Mouse (Mus musculus): ENCODE measurements around the gene Abcc1. TPM values are rescaled to one million over a fixed set of nuclear protein-coding genes. Genes with fewer than 3 reads are reported as not detected.

The Abcc1 gene
- polyA plus RNA-seq, 1 experiment from 2014 or later = 11.2 TPM

DNA sequence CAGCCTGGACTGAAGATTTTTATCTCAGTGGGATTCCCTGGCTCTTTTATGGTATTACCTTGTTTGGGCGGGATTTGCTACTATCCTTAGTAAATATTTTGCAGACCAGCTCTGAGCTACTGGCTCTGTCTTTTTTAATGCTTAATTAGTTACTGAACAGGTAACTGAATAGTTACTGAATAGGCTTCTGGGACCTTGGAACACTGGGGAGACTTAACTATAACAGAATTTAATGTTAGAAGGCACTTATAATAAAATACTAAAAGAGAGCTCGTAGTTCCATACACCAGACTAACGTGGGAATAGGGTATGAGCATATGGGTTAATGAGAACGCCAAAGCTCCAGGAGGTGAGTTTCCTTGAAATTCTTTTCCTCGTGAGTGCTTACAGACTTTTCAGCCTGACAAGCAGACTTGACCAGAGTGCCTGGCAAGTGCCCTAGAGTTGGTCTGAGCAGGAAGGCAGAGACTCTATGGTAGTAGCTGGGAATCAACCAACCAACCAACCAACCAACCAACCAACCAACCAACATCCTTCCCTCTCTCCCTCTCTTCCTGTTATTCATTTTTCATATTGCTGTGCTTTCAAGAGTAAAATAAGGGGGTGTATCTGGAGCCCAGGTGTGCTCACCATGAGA lies 59.3 kb downstream of the Abcc1 start:
- Histone ChIP-seq H3K4me3 (no peak overlapping the region), H3K27ac (replicated peaks) (no peak overlapping the region), H3K9ac (replicated peaks) (no peak overlapping the region)

DNA sequence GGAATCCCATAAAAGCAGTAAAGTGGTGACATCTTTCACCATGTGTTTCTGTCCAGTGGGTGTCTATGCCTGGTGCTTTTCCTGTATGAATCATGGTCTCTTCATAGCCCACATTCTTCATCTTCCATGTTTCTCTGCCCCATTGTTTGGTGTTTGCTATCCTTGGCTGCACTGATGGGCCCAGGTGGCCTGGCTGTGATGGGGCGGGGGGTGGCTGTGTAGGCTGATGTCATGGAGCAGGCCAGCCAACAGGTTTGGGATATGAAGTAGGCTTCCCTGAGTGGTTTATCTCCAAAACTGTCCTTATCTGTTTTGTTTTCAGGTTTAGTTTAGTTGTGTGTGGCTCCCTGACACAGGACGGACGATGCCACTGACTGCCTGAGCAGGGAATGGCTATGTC lies 60.7 kb downstream of the Abcc1 start:
- Histone ChIP-seq H3K4me1 (no peaks in the 10 kb centered on the region), H3K9ac (replicated peaks) (no peak overlapping the region), H3K4me2 (replicated peaks) (no peak overlapping the region), H3K36me3 (no peaks in the 10 kb centered on the region), H3K9me3 (no peaks in the 10 kb centered on the region), H3K4me3 (no peak overlapping the region), H3K27me3 (no peaks in the 10 kb centered on the region), H3K27ac (replicated peaks) (no peak overlapping the region)
- ATAC-seq (replicated peaks) = no peak
- 98% methylated on average over 3 of the region's 3 CpGs for WGBS

More for the DNA sequence above, 59.3 kb downstream of the Abcc1 start:
- Histone ChIP-seq H3K36me3 (no peaks in the 10 kb centered on the region), H3K4me1 (no peaks in the 10 kb centered on the region), H3K4me2 (replicated peaks) (no peak overlapping the region), H3K27me3 (no peaks in the 10 kb centered on the region), H3K9me3 (no peaks in the 10 kb centered on the region)
- WGBS = 90% methylated on average over 5 of the region's 5 CpGs
- ATAC-seq (replicated peaks) = no peak

DNA sequence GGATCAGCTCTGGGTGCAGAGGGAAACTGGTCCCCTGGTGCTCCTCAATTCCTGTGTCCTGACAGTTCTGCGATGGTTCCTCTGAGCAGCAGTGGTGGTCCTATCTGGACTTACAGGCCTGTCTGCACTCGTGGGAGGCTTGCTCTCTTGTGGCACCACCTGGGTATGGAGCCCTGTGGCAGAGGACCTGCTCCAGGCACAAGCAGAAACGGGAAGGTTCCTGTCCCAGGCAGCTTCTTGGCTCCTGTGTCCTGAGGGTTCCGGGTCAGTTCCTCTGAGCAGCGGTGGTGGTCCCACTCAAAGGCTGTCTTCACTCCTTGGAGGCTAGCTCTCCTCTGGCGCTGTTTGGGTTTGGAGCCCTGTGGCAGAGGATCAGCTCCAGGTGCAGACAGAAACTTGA lies 68.0 kb downstream of the Abcc1 start:
- Histone ChIP-seq H3K36me3 (no peaks in the 10 kb centered on the region), H3K9ac (replicated peaks) (no peak overlapping the region), H3K4me1 (no peaks in the 10 kb centered on the region), H3K4me2 (replicated peaks) (no peak overlapping the region), H3K4me3 (no peak overlapping the region), H3K9me3 (no peaks in the 10 kb centered on the region), H3K27ac (replicated peaks) (no peak overlapping the region), H3K27me3 (no peaks in the 10 kb centered on the region)
- 91% methylated on average over 6 of the region's 6 CpGs for WGBS
- ATAC-seq (replicated peaks) = no peak

DNA sequence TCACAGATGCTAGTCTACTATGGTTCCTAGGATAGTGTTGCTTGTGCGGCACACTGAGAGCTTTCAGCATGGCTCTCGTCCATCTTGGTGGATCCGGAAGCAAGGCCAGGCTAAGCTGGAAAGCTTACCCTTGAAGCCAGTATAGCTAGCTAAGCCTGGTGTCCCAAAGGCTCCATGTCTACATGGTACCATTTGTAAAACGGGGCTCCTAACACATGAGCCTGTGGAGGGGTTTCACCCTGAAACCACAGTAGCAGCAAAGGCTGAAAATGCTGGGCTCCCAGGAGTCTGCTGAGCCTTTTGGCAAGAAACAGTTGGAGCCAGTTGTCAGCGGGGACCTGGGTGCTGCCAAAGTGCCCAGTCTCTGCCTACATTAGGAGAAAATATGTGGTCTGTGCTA lies 71.6 kb downstream of the Abcc1 start:
- Histone ChIP-seq H3K4me2 (replicated peaks) (no peak overlapping the region), H3K9me3 (no peaks in the 10 kb centered on the region), H3K9ac (replicated peaks) (no peak overlapping the region), H3K4me1 (no peaks in the 10 kb centered on the region), H3K36me3 (no peaks in the 10 kb centered on the region), H3K27me3 (no peaks in the 10 kb centered on the region), H3K27ac (replicated peaks) (no peak overlapping the region), H3K4me3 (no peak overlapping the region)
- WGBS = 95% methylated on average over 5 of the region's 5 CpGs
- no peak for ATAC-seq (replicated peaks)

DNA sequence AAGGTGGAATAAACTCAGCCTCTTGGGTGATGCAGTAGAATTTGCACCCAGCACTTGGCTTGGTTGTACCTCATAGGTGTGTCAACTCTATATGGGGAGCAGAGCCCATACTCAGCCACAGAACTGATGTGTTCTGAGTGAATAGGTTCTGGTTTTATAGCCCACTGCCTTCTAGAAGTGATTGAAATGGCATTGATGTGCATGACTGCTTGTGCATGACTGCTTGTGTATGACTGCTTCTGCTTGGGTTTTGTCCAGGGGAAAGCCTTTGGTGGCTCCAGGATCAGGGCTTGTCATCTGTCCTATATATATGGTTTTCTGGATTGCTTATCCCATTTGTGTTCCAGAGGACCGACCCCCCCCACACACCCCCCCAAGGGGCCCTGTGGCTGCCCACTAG lies 74.2 kb downstream of the Abcc1 start:
- 90% methylated on average over 1 of the region's 1 CpGs for WGBS
- Histone ChIP-seq H3K4me1 (no peaks in the 10 kb centered on the region), H3K4me2 (replicated peaks) (no peak overlapping the region), H3K27me3 (no peaks in the 10 kb centered on the region), H3K27ac (replicated peaks) (no peak overlapping the region), H3K36me3 (no peaks in the 10 kb centered on the region; the same call in 1 of the 2 replicates), H3K9me3 (no peaks in the 10 kb centered on the region), H3K9ac (replicated peaks) (no peak overlapping the region), H3K4me3 (no peak overlapping the region)
- ATAC-seq (replicated peaks) = no peak

DNA sequence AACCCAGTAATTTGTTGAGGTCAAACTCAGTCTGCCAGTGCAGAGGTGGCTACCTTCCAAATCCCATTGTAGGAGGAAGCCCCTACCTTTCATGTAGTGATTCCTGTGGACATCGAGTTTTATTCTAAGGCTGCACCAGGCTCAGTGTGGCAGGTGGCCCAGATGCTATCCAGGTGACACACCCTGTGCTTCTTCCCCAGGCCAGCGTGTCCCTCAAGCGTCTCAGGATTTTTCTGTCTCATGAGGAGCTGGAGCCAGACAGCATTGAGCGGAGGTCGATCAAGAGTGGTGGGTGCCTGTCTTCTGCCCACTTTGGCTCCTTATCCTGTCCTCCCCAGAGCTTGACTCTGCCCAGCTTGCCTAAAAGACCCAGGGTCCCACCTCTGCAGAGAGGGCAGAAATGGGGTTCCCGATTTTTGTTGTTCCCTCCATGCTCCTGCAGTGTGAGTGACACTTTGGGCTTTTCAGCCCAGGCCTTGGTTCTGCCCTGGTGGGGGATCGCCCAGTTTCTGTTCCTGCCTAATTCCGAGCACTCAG lies 76.2 kb downstream of the Abcc1 start:
- H3K4me1 ChIP-seq = no peaks in the 10 kb centered on the region
- H3K36me3 ChIP-seq = no peaks in the 10 kb centered on the region; the same call in 1 of the 2 replicates
- no peak overlapping the region for H3K9ac ChIP-seq (replicated peaks)
- H3K4me2 ChIP-seq (replicated peaks) = no peak overlapping the region
- no peak for ATAC-seq (replicated peaks)
- no peaks in the 10 kb centered on the region for H3K27me3 ChIP-seq
- H3K27ac ChIP-seq (replicated peaks) = no peak overlapping the region
- H3K4me3 ChIP-seq = no peak overlapping the region
- H3K9me3 ChIP-seq = no peaks in the 10 kb centered on the region
- 95% methylated on average over 8 of the region's 8 CpGs for WGBS

DNA sequence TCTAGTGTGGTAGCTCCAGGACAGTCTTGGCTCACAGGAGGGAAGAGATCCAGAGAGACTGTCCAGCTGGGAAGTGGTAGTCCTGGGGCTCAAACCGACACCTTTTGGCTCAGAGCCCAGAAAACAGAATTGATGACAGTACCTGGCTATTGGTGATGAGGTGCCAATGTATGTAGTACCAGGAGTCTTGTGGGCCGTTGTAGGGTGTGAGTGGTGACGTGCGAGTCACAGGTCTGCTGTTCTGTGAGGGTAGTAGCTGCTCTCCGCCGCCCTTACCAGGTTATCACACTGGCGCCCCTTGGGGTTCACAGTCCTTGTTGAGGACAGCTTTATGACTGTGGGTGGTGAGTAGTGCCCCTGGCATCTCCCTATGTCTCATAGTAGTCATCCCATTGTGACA lies 77.2 kb downstream of the Abcc1 start:
- H3K9me3 ChIP-seq = no peaks in the 10 kb centered on the region
- no peak overlapping the region for H3K4me3 ChIP-seq
- WGBS = 93% methylated on average over 7 of the region's 7 CpGs
- H3K4me1 ChIP-seq = no peaks in the 10 kb centered on the region
- no peak overlapping the region for H3K27ac ChIP-seq (replicated peaks)
- H3K27me3 ChIP-seq = no peaks in the 10 kb centered on the region
- ATAC-seq (replicated peaks) = no peak
- H3K36me3 ChIP-seq = no peaks in the 10 kb centered on the region; the same call in 1 of the 2 replicates
- no peak overlapping the region for H3K9ac ChIP-seq (replicated peaks)
- no peak overlapping the region for H3K4me2 ChIP-seq (replicated peaks)

DNA sequence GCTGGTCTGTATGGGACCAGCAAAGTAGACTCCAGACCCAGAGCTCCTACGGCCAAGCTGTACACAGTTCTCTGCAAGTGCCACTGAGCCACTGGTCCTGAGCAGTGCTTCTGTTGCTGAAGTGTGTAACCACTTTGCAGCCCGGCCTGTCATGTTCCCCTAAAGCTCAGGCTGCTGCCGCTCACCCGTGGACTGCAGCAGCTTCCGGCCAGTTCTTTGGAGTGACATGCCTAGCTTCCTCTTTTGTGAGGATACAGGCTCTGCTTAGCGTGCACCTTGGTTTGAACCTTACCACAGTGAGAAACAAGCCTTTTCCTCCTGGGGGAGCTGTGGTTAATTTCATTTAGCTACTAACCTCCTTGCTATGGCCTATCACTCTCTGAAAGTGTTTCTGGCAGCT lies 77.7 kb downstream of the Abcc1 start:
- 92% methylated on average over 6 of the region's 6 CpGs for WGBS
- H3K4me1 ChIP-seq = no peaks in the 10 kb centered on the region
- no peak overlapping the region for H3K4me2 ChIP-seq (replicated peaks)
- H3K4me3 ChIP-seq = no peak overlapping the region
- no peaks in the 10 kb centered on the region; the same call in 1 of the 2 replicates for H3K36me3 ChIP-seq
- H3K9me3 ChIP-seq = no peaks in the 10 kb centered on the region
- no peak for ATAC-seq (replicated peaks)
- H3K9ac ChIP-seq (replicated peaks) = no peak overlapping the region
- no peak overlapping the region for H3K27ac ChIP-seq (replicated peaks)
- no peaks in the 10 kb centered on the region for H3K27me3 ChIP-seq

DNA sequence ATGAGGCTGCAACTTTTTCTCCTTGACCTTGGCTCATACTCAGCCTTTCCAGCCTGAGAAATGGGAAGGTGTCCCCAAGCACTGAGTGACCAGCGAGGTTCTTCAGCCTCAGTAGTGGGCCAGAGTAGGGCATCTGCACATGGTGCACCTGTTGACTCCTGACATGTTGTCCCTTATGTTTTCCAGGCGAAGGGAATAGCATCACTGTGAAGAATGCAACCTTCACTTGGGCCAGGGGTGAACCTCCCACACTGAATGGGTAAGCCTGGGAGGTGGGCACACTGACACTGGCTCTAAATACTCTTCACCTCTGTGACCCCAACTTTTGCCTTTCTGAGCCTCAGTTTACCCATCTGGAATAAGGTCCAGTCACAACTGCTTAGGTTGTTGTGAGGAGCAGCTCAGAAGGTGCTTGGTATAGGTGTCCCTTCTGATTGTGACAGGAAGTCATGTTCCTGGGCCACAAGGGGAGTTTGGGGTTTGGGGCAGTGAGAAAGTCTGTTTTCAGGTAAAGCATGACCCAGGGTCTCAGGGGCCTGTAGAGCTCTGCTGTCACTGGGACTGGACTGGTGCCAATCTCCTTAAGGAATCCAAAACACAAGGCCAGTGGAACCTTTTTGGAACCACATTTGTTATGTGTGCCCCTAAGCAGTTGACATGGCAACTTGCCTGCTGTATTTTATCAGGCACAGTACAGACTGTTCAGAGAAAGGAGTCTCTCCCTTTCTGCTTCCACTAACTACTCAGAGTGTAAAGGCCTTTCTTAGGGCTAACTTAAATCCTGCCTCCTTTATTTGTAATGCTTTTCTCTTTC lies 78.7 kb downstream of the Abcc1 start:
- Histone ChIP-seq H3K9ac (replicated peaks) (no peak overlapping the region), H3K36me3 (no peaks in the 10 kb centered on the region; the same call in 1 of the 2 replicates), H3K9me3 (no peaks in the 10 kb centered on the region), H3K4me2 (replicated peaks) (no peak overlapping the region), H3K4me1 (no peaks in the 10 kb centered on the region), H3K27ac (replicated peaks) (no peak overlapping the region), H3K4me3 (no peak overlapping the region), H3K27me3 (no peaks in the 10 kb centered on the region)
- no peak for ATAC-seq (replicated peaks)
- 87% methylated on average over 2 of the region's 2 CpGs for WGBS

DNA sequence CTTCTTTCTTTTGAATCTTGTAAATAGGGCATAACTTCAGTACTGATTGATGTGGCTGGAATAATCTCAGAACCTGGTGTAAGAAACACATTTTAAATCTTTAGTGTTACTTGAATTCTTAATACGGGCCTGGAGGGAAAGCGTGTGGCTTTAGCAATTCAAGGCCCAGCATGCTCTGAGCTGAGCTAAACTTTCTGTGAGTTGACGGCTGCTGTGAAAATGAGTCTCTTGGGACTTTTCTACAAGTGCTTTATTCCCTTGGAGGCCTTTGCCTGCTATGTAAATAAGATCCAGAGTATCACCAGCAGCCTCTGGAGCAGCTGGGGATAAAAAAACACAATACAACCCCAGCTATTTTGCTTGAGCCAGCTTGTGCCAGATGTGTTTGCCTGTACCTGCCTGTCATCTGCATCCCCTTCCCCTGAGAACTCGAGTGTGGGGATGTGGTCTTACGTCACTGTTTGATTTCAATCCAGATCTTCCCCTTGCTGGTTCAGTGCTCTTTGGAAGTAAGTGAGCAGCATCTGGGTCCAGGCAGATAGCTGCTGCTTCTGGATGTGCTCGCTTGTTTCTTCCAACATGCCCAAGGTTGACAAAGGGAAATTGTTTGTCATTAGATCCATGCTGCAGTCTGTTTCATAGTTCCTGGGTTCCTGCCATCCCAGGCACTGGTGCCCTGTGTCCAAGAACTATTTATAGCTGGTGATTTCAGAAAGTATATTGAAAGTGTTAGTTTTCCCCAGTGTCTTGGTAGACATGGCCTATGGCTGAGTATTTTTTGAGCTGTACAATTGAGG lies 82.9 kb downstream of the Abcc1 start:
- 71% methylated on average over 6 of the region's 6 CpGs for WGBS
- no peak overlapping the region for H3K9ac ChIP-seq (replicated peaks)
- H3K27ac ChIP-seq (replicated peaks) = no peak overlapping the region
- no peak overlapping the region for H3K4me3 ChIP-seq
- H3K4me1 ChIP-seq = no peaks in the 10 kb centered on the region
- H3K9me3 ChIP-seq = no peaks in the 10 kb centered on the region
- H3K4me2 ChIP-seq (replicated peaks) = no peak overlapping the region
- no peaks in the 10 kb centered on the region; the same call in 1 of the 2 replicates for H3K36me3 ChIP-seq
- ATAC-seq (replicated peaks) = no peak
- H3K27me3 ChIP-seq = no peaks in the 10 kb centered on the region

DNA sequence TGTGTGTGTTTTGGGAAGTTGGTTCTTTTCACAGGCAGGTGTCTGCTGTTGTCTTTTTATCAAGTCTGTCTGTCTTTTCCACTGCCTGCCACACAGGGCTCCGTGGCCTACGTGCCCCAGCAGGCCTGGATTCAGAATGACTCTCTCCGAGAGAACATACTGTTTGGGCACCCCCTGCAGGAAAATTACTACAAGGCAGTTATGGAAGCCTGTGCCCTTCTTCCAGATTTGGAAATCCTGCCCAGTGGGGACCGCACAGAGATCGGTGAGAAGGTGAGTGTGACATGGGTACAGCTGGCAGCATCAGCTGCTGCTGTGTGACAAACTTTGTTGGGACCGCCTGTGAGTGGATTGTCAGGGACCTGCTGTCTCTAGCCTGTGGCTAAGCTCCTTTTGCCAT lies 83.8 kb downstream of the Abcc1 start:
- no peaks in the 10 kb centered on the region; the same call in 1 of the 2 replicates for H3K36me3 ChIP-seq
- no peak overlapping the region for H3K27ac ChIP-seq (replicated peaks)
- 88% methylated on average over 6 of the region's 6 CpGs for WGBS
- H3K9me3 ChIP-seq = no peaks in the 10 kb centered on the region
- no peak for ATAC-seq (replicated peaks)
- no peak overlapping the region for H3K4me2 ChIP-seq (replicated peaks)
- no peak overlapping the region for H3K9ac ChIP-seq (replicated peaks)
- no peaks in the 10 kb centered on the region for H3K27me3 ChIP-seq
- no peaks in the 10 kb centered on the region for H3K4me1 ChIP-seq
- no peak overlapping the region for H3K4me3 ChIP-seq

DNA sequence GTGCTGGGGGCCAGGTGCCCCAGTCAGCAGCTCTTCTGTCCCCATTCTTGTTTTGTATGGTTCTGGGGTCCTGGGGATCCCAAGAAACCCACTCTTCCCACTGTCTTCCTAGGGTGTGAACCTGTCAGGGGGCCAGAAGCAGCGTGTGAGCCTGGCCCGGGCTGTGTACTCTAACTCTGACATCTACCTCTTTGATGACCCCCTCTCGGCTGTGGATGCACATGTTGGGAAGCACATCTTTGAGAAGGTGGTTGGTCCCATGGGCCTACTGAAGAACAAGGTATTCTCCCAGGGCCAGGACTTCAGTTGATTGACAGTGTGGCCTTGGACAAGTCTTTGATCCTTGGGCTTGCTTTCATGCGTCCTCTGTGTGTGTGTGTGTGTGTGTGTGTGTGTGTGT lies 86.0 kb downstream of the Abcc1 start:
- H3K27ac ChIP-seq (replicated peaks) = no peak overlapping the region
- no peaks in the 10 kb centered on the region for H3K4me1 ChIP-seq
- H3K4me3 ChIP-seq = no peak overlapping the region
- no peaks in the 10 kb centered on the region for H3K9me3 ChIP-seq
- H3K36me3 ChIP-seq = no peaks in the 10 kb centered on the region; the same call in 1 of the 2 replicates
- H3K27me3 ChIP-seq = no peaks in the 10 kb centered on the region
- no peak for ATAC-seq (replicated peaks)
- 91% methylated on average over 4 of the region's 4 CpGs for WGBS
- H3K9ac ChIP-seq (replicated peaks) = no peak overlapping the region
- no peak overlapping the region for H3K4me2 ChIP-seq (replicated peaks)
